Mouse (Mus musculus): ENCODE results near the gene Mrpl44.

DNA sequence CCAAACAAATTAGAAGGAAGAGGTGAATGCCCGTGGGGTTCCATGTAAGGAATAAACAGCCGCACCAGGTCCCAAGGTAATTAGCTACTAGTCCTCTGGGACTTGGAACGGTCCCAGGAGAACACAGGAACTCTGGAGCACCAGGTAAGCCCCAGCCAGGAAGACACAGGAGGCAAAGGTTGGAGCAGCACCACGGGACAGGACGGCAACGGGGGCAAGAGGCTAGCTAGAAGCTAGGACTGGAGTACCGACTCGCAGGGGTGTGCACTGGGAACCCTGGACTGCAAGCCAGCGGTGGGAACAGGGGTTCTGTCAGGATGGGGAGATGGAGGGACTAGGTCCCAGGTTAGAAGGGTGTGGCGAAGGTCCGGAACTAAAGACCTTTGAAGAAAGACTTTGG, 15.2 kb upstream of the Mrpl44 start:
- TF ChIP-seq CTCF (IDR thresholded peaks at IDR 0.05; ENCODE audit: control insufficient read depth, insufficient read depth, insufficient replicate concordance, low read depth, low read length) (no peak), POLR2A (IDR thresholded peaks at IDR 0.05; ENCODE audit: control insufficient read depth, low read depth, low read length) (no peak)
